Mouse (Mus musculus) ES-Bruce4 (cell line): Measurements from ENCODE around the gene Inpp5f. TPM values are rescaled to one million over a fixed set of nuclear protein-coding genes. Genes with fewer than 3 reads are reported as not detected.
A peak's percentile ranks its signal among the peaks of the same experiment; 100 is the strongest.

Source experiments
- H3K27ac ChIP-seq: 2 replicates; pipeline ENCODE4 v1.5.1; 2012; ENCODE audit warnings: low read length, inconsistent platforms; ENCODE audit not compliant: insufficient read depth
- H3K27me3 ChIP-seq: 2 replicates; pipeline ENCODE4 v1.6.1; 2012; ENCODE audit warnings: mild to moderate bottlenecking, low read length, inconsistent platforms; ENCODE audit not compliant: control insufficient read depth, poor library complexity, insufficient read depth, severe bottlenecking
- H3K36me3 ChIP-seq: 2 replicates; pipeline ENCODE4 v1.6.1; 2012; ENCODE audit warnings: inconsistent platforms, mild to moderate bottlenecking, low read length, moderate library complexity; ENCODE audit not compliant: control insufficient read depth, poor library complexity, insufficient read depth, severe bottlenecking
- H3K4me1 ChIP-seq: one replicate; pipeline ENCODE4 v1.8.1; 2011; ENCODE audit warnings: low read length; ENCODE audit not compliant: control insufficient read depth, insufficient read depth
- H3K4me3 ChIP-seq: 2 replicates; pipeline ENCODE4 v1.5.1; 2011; ENCODE audit warnings: low read depth, mild to moderate bottlenecking, low read length
- H3K9ac ChIP-seq: 2 replicates; pipeline ENCODE4 v1.6.1; 2012; ENCODE audit warnings: low read depth, mild to moderate bottlenecking, inconsistent platforms; ENCODE audit not compliant: poor library complexity, severe bottlenecking
- H3K9me3 ChIP-seq: replicated peaks from 2 replicates; pipeline ENCODE4 v1.6.1; 2012; ENCODE audit warnings: mild to moderate bottlenecking, low read length, inconsistent platforms; ENCODE audit not compliant: control insufficient read depth, poor library complexity, insufficient read depth, severe bottlenecking
- CTCF ChIP-seq: IDR thresholded peaks from one replicate; pipeline ENCODE4 v1.8.1; 2011; ENCODE audit warnings: low read depth, low read length
- EP300 ChIP-seq: IDR thresholded peaks from 2 replicates; pipeline ENCODE4 v1.6.1; 2011; ENCODE audit warnings: low read depth, low read length; ENCODE audit not compliant: insufficient read depth
- POLR2A ChIP-seq: IDR thresholded peaks from one replicate; pipeline ENCODE4 v1.8.1; 2011; ENCODE audit warnings: low read length; ENCODE audit not compliant: insufficient read depth
- polyA plus RNA-seq: library from polyadenylated mRNA; stranded (reverse); fragments of >200 nt; gene quantifications from 2 replicates; pipeline ENCODE4 v1.2.4, GENCODE M21; 2011; ENCODE audit warnings: low read depth; ENCODE audit not compliant: missing spikeins, insufficient read depth, insufficient read length

Gene Inpp5f
- polyA plus RNA-seq, 1 experiment: 40.6 TPM

DNA sequence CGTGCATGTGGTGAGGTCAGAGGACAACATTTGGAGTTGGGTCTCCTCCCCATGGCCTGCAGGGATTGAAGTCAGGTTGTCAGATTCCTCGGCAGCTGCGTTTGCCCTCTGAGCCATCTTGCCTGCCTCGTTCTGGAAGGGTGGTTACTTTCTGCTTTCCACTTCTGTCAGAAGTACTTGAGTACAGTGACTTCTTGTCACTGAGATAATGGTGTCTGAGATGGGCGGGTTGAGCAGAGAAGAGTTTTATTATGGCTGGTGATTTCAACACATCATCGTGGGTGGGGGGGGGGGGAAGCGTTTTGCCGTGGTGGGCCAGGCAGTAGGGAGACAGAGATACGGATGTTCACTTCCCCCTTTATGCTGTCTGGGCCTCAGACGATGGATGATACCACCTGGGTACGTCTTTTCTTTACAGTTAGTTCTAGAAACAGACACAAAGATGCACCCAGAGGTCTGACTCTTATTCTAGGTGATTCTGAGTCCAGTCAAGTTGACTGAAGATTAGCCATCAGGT is 53.8 kb downstream of the Inpp5f start:
- H3K27me3 ChIP-seq: no peaks in the 10 kb centered on the region
- H3K27ac ChIP-seq: no peak overlapping the region
- no peaks in the 10 kb centered on the region for H3K36me3 ChIP-seq
- no peak overlapping the region for H3K9ac ChIP-seq
- H3K4me1 ChIP-seq: no peaks in the 10 kb centered on the region
- TF ChIP-seq EP300 (no peak), POLR2A (no peak), CTCF (no peak)
- H3K9me3 ChIP-seq: 0 out of 2 replicates have a peak, but pooled peaks cover 2% of the 10 kb centered on the region
- no peak overlapping the region for H3K4me3 ChIP-seq

GRCm38 (mm10) chr7:128667788-128668187 is 56.7 kb downstream of the Inpp5f start:
- Histone ChIP-seq H3K36me3 (no peaks in the 10 kb centered on the region), H3K4me1 (peaks cover 6% of the 10 kb centered on the region), H3K27ac (no peak overlapping the region)

GRCm38 (mm10) chr7:128668831-128669230 is 57.7 kb downstream of the Inpp5f start:
- TF ChIP-seq EP300 (no peak), POLR2A (no peak), CTCF (no peak)
- Histone ChIP-seq H3K27me3 (no peaks in the 10 kb centered on the region), H3K4me3 (no peak overlapping the region), H3K4me1 (peaks cover 6% of the 10 kb centered on the region), H3K9ac (no peak overlapping the region), H3K27ac (no peak overlapping the region), H3K36me3 (no peaks in the 10 kb centered on the region), H3K9me3 (no peaks in the 10 kb centered on the region)

More at GRCm38 (mm10) chr7:128667788-128668187, 56.7 kb downstream of the Inpp5f start:
- TF ChIP-seq POLR2A: no peak
- TF ChIP-seq CTCF: no peak
- no peak for TF ChIP-seq EP300
- Histone ChIP-seq H3K27me3 (no peaks in the 10 kb centered on the region), H3K9ac (no peak overlapping the region), H3K4me3 (no peak overlapping the region), H3K9me3 (no peaks in the 10 kb centered on the region)

DNA sequence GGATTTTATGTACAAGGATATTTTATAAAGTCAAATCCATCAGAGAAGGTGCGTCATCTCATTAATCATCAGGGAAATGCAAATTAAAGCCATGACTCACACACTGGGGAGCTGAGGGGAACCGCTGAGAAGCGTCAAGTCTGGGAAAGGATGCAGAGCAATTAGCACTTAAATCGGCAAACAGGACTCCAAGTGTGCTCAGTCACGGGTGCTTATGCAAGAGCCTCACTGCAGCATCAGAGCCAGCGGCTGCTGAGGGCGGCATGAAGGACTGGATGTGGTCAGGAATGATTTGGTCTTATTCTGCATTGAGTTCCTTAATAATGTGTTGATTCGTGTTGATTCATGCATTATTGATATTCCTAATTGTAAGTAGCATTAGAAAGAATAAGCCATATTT is 60.8 kb downstream of the Inpp5f start:
- H3K36me3 ChIP-seq: no peaks in the 10 kb centered on the region
- no peaks in the 10 kb centered on the region for H3K9me3 ChIP-seq
- H3K4me1 ChIP-seq: peaks cover 6% of the 10 kb centered on the region
- no peak overlapping the region for H3K4me3 ChIP-seq
- H3K27ac ChIP-seq: no peak overlapping the region
- no peak overlapping the region for H3K9ac ChIP-seq
- TF ChIP-seq POLR2A (no peak), EP300 (peak; percentile 66; the same call in 1 of the 2 replicates), CTCF (no peak)
- H3K27me3 ChIP-seq: no peaks in the 10 kb centered on the region

- H3K4me3 ChIP-seq: no peak overlapping the region
These were observed 61.4 kb downstream of the Inpp5f start for GRCm38 (mm10) chr7:128672408-128673010.

GRCm38 (mm10) chr7:128678546-128678945 is 67.4 kb downstream of the Inpp5f start:
- TF ChIP-seq POLR2A (no peak), CTCF (no peak), EP300 (no peak)

More at GRCm38 (mm10) chr7:128672408-128673010, 61.4 kb downstream of the Inpp5f start:
- Histone ChIP-seq H3K4me1 (peaks cover 6% of the 10 kb centered on the region), H3K9me3 (no peaks in the 10 kb centered on the region), H3K27ac (no peak overlapping the region), H3K36me3 (no peaks in the 10 kb centered on the region), H3K27me3 (no peaks in the 10 kb centered on the region), H3K9ac (no peak overlapping the region)
- TF ChIP-seq EP300 (no peak), POLR2A (no peak), CTCF (no peak)

More at GRCm38 (mm10) chr7:128678546-128678945, 67.4 kb downstream of the Inpp5f start:
- Histone ChIP-seq H3K4me1 (no peaks in the 10 kb centered on the region), H3K36me3 (no peaks in the 10 kb centered on the region), H3K9ac (no peak overlapping the region), H3K9me3 (no peaks in the 10 kb centered on the region), H3K27ac (no peak overlapping the region), H3K27me3 (no peaks in the 10 kb centered on the region), H3K4me3 (no peak overlapping the region)
